Mouse (Mus musculus): ENCODE results near the gene Rnls. TPM values are rescaled to one million over a fixed set of nuclear protein-coding genes. Genes with fewer than 3 reads are reported as not detected.

Gene Rnls
- polyA plus RNA-seq, 1 experiment from 2014 or later: 9.1 TPM

DNA sequence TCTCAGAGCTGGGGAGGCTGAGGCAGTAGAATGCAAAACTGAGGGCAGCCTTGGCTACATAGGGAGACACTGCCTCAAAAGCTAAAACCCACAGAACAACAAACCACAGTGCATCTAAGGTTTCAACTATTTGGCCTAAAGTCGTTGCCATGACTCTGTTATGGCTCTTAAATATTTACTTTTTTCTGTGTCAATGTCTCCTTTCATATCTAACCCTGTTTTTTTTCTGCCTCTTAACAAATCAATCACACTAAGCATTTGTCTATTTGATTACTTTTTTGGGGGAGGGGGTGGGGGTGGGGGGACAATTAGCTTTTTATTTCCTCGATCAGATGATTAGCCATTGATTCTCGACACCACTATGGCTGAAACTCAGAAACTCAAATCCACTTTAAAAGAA, 294.4 kb downstream of the Rnls start:
- ATAC-seq (ENCODE audit: low FRiP score): no peak
- Histone ChIP-seq H3K9me3 (replicated peaks) (no peaks in the 10 kb centered on the region), H3K4me1 (peaks cover 14% of the 10 kb centered on the region), H3K36me3 (no peaks in the 10 kb centered on the region), H3K27me3 (no peaks in the 10 kb centered on the region), H3K4me2 (replicated peaks) (no peak overlapping the region), H3K27ac (no peak overlapping the region), H3K4me3 (no peak overlapping the region), H3K9ac (no peak overlapping the region)
- 47% methylated on average over 3 of the region's 3 CpGs for WGBS

DNA sequence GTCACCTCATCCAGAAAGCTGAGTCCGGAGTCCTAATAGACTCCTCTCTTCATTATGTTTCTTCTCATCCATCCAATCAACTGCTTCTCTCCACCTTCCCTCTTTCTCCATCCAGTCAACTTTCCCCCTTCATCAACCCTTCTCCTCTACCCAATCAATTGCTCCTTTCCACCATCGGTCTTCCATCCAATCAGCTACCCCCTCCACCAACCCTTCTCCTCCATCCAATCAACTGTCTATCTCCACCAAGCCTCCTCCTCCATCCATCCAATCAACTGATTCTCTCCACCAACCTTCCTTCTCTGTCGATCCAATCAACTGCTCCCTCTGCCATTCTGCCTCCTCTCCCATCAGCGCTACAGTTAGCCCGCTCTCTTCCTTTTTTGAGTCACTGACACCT, 295.5 kb downstream of the Rnls start:
- 94% methylated on average over 5 of the region's 5 CpGs for whole genome bisulfite sequencing
- Histone ChIP-seq H3K27me3 (no peaks in the 10 kb centered on the region), H3K4me2 (replicated peaks) (no peak overlapping the region), H3K4me1 (peaks cover 11% of the 10 kb centered on the region), H3K4me3 (no peak overlapping the region), H3K27ac (no peak overlapping the region), H3K36me3 (no peaks in the 10 kb centered on the region), H3K9ac (no peak overlapping the region), H3K9me3 (replicated peaks) (no peaks in the 10 kb centered on the region)
- no peak for ATAC-seq (ENCODE audit: low FRiP score)

DNA sequence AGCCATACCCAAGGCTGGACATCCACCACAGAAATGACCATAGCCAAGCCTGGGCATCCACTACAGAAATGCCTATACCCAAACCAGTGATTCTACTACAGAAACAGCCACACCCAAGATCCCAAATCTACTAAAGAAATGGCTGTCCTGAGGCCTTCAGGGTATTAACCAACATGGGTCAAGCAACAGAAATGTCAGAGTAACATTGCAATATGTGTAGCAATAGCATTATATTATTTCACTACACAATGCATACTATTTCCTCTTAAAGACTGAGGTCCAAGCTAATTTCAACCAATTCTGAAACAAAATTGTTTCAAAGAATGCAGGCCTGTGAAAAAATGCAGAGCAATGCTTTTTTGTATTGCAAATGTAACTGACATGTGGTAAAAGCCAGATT, 299.5 kb downstream of the Rnls start:
- no peaks in the 10 kb centered on the region for H3K9me3 ChIP-seq (replicated peaks)
- no peaks in the 10 kb centered on the region for H3K27me3 ChIP-seq
- no peak overlapping the region for H3K9ac ChIP-seq
- H3K27ac ChIP-seq: no peak overlapping the region
- H3K4me2 ChIP-seq (replicated peaks): no peak overlapping the region
- no peaks in the 10 kb centered on the region for H3K36me3 ChIP-seq
- no peak overlapping the region for H3K4me3 ChIP-seq
- ATAC-seq (ENCODE audit: low FRiP score): no peak
- H3K4me1 ChIP-seq: no peaks in the 10 kb centered on the region

DNA sequence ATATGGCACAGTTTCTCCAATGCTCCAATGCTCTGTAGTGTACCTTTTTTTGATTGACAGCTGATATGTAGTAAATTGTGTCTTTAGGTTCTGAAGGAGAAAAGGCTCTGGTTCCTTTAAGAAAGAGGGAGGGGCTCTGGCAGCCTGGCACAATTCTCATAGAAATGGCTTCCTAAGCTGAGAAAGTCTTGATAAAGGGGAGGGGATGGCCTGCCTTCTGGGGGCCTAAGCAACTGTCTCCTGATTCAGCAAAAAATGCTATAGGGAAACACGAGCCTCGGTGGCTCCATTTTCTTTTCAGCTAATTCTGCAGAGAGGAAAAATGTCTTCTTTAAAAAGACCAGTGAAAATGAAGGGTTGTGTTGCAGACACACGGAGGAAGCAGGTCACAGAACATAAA, 300.8 kb downstream of the Rnls start:
- Histone ChIP-seq H3K4me3 (no peak overlapping the region), H3K27ac (no peak overlapping the region), H3K4me1 (no peaks in the 10 kb centered on the region), H3K4me2 (replicated peaks) (no peak overlapping the region), H3K36me3 (no peaks in the 10 kb centered on the region), H3K27me3 (no peaks in the 10 kb centered on the region), H3K9ac (no peak overlapping the region), H3K9me3 (replicated peaks) (no peaks in the 10 kb centered on the region)
- no peak for ATAC-seq (ENCODE audit: low FRiP score)
- 35% methylated on average over 3 of the region's 3 CpGs for whole genome bisulfite sequencing

DNA sequence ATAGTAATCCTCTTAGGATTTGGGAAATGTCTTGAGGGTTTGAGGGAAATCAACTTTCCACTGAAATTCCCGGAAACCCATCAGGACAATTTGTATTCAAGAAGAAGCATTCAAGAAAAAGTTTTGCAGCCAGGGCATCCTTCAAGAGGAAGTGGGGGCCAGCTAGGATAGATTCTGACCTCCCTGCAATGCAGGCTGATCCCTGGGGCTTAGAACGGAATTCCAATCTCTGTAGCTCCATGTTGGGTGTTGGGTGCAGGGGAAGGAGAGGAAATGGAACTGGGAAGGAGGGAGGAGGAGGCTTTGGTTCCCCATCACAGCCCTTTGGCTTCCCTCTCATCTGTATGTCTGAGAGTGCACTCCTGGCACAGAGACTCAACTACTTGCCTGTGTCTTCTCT, 303.2 kb downstream of the Rnls start:
- H3K27ac ChIP-seq: no peak overlapping the region

DNA sequence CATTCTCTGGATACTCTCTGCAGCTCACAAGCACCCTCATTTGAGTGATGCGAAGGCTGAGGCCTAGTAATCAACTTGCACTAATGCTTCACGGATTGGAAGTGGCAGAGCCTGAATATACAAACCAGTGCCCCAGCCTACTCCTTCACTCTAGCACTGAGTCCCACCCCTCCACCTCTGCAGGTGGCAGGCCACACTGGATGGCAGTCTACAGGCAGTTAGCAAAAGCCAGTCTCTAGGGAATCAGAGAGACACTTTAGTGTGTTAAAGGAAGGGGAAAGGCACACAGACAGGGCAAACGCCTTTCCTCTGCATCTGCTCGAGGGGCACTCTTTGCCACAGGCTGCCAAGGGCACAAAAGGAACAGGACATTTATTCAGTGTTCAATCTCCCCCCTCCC, 304.1 kb downstream of the Rnls start:
- H3K4me3 ChIP-seq: no peak overlapping the region
- no peak overlapping the region for H3K27ac ChIP-seq
- no peak overlapping the region for H3K4me2 ChIP-seq (replicated peaks)
- ATAC-seq (ENCODE audit: low FRiP score): no peak
- WGBS: 69% methylated on average over 4 of the region's 4 CpGs
- no peaks in the 10 kb centered on the region for H3K9me3 ChIP-seq (replicated peaks)
- no peaks in the 10 kb centered on the region for H3K36me3 ChIP-seq
- H3K9ac ChIP-seq: no peak overlapping the region
- no peaks in the 10 kb centered on the region for H3K4me1 ChIP-seq
- H3K27me3 ChIP-seq: no peaks in the 10 kb centered on the region

More for the DNA sequence above, 303.2 kb downstream of the Rnls start:
- H3K4me3 ChIP-seq: no peak overlapping the region
- 80% methylated on average over 2 of the region's 2 CpGs for WGBS
- no peak for ATAC-seq (ENCODE audit: low FRiP score)
- H3K4me1 ChIP-seq: no peaks in the 10 kb centered on the region
- H3K9ac ChIP-seq: no peak overlapping the region
- no peaks in the 10 kb centered on the region for H3K9me3 ChIP-seq (replicated peaks)
- no peak overlapping the region for H3K4me2 ChIP-seq (replicated peaks)
- no peaks in the 10 kb centered on the region for H3K36me3 ChIP-seq
- no peaks in the 10 kb centered on the region for H3K27me3 ChIP-seq

Small RNAs within 50 kb of the gene (microRNA-seq; reads per million reads assigned to microRNA genes)
- not detected for gene Mir3970

Other genes with a start within 250 kb of the Rnls start
- gene Lipo4, start 125.5 kb upstream of the Rnls start, polyA plus RNA-seq (2016; fragmentation: Nextera tagmentation; extraction: Ambion mirVana): not detected in 2 replicates
- gene Gm8978, start 233.0 kb upstream of the Rnls start, polyA plus RNA-seq (2016; fragmentation: Nextera tagmentation; extraction: Ambion mirVana): not detected in 2 replicates